8 mouse cellular contexts compared by ENCODE assay signal in genomic region chr11:100524987-100525630, GRCm38 (mm10). TPM values are rescaled to one million over a fixed set of nuclear protein-coding genes. Genes with fewer than 3 reads are reported as not detected.
DNase-seq lines count a peak whose midpoint lies in the region; ATAC-seq lines count a peak whose summit lies in the region.

No protein-coding gene starts in this region.

- no peak overlapping the region; the same call in 1 of the 2 replicates for H3K4me3 ChIP-seq in kidney, embryonic 14.5 days (ENCODE audit: low read length)
- no peak overlapping the region for H3K4me3 ChIP-seq in heart, embryonic 15.5 days
- peak overlapping the region; percentile 88 for H3K4me3 ChIP-seq in liver, embryonic 16.5 days (ENCODE audit: low read depth, low read length)
- H3K4me3 ChIP-seq in neural tube, embryonic 13.5 days, result peak overlapping the region; percentile 71

- H3K4me1 ChIP-seq in kidney, embryonic 14.5 days (ENCODE audit: control insufficient read depth, insufficient read depth, low read length), result peaks cover 33% of the 10 kb centered on the region
- H3K4me1 ChIP-seq in heart, embryonic 15.5 days (replicated peaks), result peaks cover 38% of the 10 kb centered on the region
- H3K4me1 ChIP-seq in liver, embryonic 16.5 days (ENCODE audit: control insufficient read depth, low read depth, low read length), result peaks cover 39% of the 10 kb centered on the region
- peaks cover 49% of the 10 kb centered on the region for H3K4me1 ChIP-seq in neural tube, embryonic 13.5 days (replicated peaks)

- no peaks in the 10 kb centered on the region for H3K27me3 ChIP-seq in kidney, embryonic 14.5 days (ENCODE audit: control insufficient read depth, insufficient read depth, low read length)
- H3K27me3 ChIP-seq in heart, embryonic 15.5 days, result no peaks in the 10 kb centered on the region
- no peaks in the 10 kb centered on the region for H3K27me3 ChIP-seq in liver, embryonic 16.5 days (ENCODE audit: control insufficient read depth, insufficient read depth, low read depth, low read length)
- H3K27me3 ChIP-seq in neural tube, embryonic 13.5 days, result no peaks in the 10 kb centered on the region

- no peak overlapping the region for H3K27ac ChIP-seq in kidney, embryonic 14.5 days (ENCODE audit: low read depth, low read length)
- 0 out of 2 replicates have a peak overlapping the region, but pooled peaks have one; percentile 29 for H3K27ac ChIP-seq in heart, embryonic 15.5 days
- H3K27ac ChIP-seq in liver, embryonic 16.5 days (ENCODE audit: low read length), result no peak overlapping the region
- H3K27ac ChIP-seq in neural tube, embryonic 13.5 days (replicated peaks), result no peak overlapping the region

- peaks cover 35% of the 10 kb centered on the region for H3K36me3 ChIP-seq in kidney, embryonic 14.5 days (ENCODE audit: control insufficient read depth, insufficient read depth, low read length)
- peaks cover 29% of the 10 kb centered on the region for H3K36me3 ChIP-seq in heart, embryonic 15.5 days
- peaks cover 14% of the 10 kb centered on the region for H3K36me3 ChIP-seq in liver, embryonic 16.5 days (ENCODE audit: control insufficient read depth, insufficient read depth)
- peaks cover 39% of the 10 kb centered on the region for H3K36me3 ChIP-seq in neural tube, embryonic 13.5 days

- DNase-seq in kidney, adult 9 months, result no peak
- no peak for DNase-seq in cerebellum, adult 18-20 months
- no peak for DNase-seq in left cerebral cortex, postnatal 14 days (ENCODE audit: low spot score in 2 of 2)
- no peak for DNase-seq in spleen, postnatal 10 days (ENCODE audit: low spot score in 2 of 2)

- intact Hi-C loops in left cerebral cortex, postnatal 14 days (cut with DNase I), result no loop called here

- WGBS in kidney, embryonic 14.5 days, result 46% methylated on average over 11 of the region's 11 CpGs
- WGBS in heart, embryonic 15.5 days, result 57% methylated on average over 11 of the region's 11 CpGs
- WGBS in liver, embryonic 16.5 days (ENCODE audit: insufficient replicate concordance), result 42% methylated on average over 11 of the region's 11 CpGs
- 45% methylated on average over 11 of the region's 11 CpGs for WGBS in neural tube, embryonic 13.5 days

- H3K9ac ChIP-seq in kidney, embryonic 14.5 days (ENCODE audit: low read depth, low read length), result peak overlapping the region; percentile 1; the same call in 1 of the 2 replicates
- no peak overlapping the region for H3K9ac ChIP-seq in heart, embryonic 15.5 days
- H3K9ac ChIP-seq in liver, embryonic 16.5 days (ENCODE audit: low read depth, low read length), result no peak overlapping the region
- H3K9ac ChIP-seq in neural tube, embryonic 13.5 days, result peak overlapping the region; percentile 84

- no peaks in the 10 kb centered on the region for H3K9me3 ChIP-seq in kidney, embryonic 14.5 days (ENCODE audit: control insufficient read depth, low read length)
- no peaks in the 10 kb centered on the region for H3K9me3 ChIP-seq in heart, embryonic 15.5 days (replicated peaks)
- H3K9me3 ChIP-seq in liver, embryonic 16.5 days (replicated peaks; ENCODE audit: control insufficient read depth, low read length), result no peaks in the 10 kb centered on the region
- H3K9me3 ChIP-seq in neural tube, embryonic 13.5 days, result no peaks in the 10 kb centered on the region

- no peak for ATAC-seq in kidney, embryonic 14.5 days (ENCODE audit: low FRiP score, low TSS enrichment)
- ATAC-seq in heart, embryonic 15.5 days (replicated peaks; ENCODE audit: insufficient number of reproducible peaks, insufficient read depth, low FRiP score, low read depth), result no peak
- ATAC-seq in liver, embryonic 16.5 days (ENCODE audit: low read depth), result no peak
- ATAC-seq in neural tube, embryonic 13.5 days (ENCODE audit: low read depth), result no peak

- H3K4me2 ChIP-seq in kidney, embryonic 14.5 days (replicated peaks; ENCODE audit: low read depth, low read length), result peak overlapping the region; percentile 73; the same call in 1 of the 2 replicates
- H3K4me2 ChIP-seq in heart, embryonic 15.5 days, result peak overlapping the region; percentile 2; the same call in 1 of the 2 replicates
- H3K4me2 ChIP-seq in liver, embryonic 16.5 days (ENCODE audit: low read depth, low read length), result peak overlapping the region; percentile 90
- peak overlapping the region; percentile 95 for H3K4me2 ChIP-seq in neural tube, embryonic 13.5 days

RNA-seq across cellular contexts. Expression of gene Acly, which starts 2.7 kb away (rescaled TPM):
- polyA plus RNA-seq in kidney, embryonic 14.5 days (2014; fragmentation: Nextera tagmentation; extraction: Ambion mirVana), result 70.1 and 158 TPM in 2 replicates
- polyA plus RNA-seq in heart, embryonic 15.5 days (2015; fragmentation: Nextera tagmentation; extraction: Ambion mirVana), result 49.5 and 76.6 TPM in 2 replicates
- 114 and 120 TPM in 2 replicates for polyA plus RNA-seq in liver, embryonic 16.5 days (2015; fragmentation: Nextera tagmentation; extraction: Ambion mirVana)
- 267 and 279 TPM in 2 replicates for polyA plus RNA-seq in neural tube, embryonic 13.5 days (2015; fragmentation: Nextera tagmentation; extraction: Ambion mirVana)
- total RNA-seq in left cerebral cortex, postnatal 14 days (2021), result 100 to 1,000 TPM; 116 to 121 TPM

RNA-seq across cellular contexts. Expression of gene Ttc25, which starts 20.3 kb away (rescaled TPM):
- polyA plus RNA-seq in kidney, embryonic 14.5 days (2014; fragmentation: Nextera tagmentation; extraction: Ambion mirVana), result 0.58 and 0.77 TPM in 2 replicates
- 0.66 TPM in 2 replicates for polyA plus RNA-seq in heart, embryonic 15.5 days (2015; fragmentation: Nextera tagmentation; extraction: Ambion mirVana)
- 0.06 and 0.11 TPM in 2 replicates for polyA plus RNA-seq in liver, embryonic 16.5 days (2015; fragmentation: Nextera tagmentation; extraction: Ambion mirVana)
- 2.4 and 2.7 TPM in 2 replicates for polyA plus RNA-seq in neural tube, embryonic 13.5 days (2015; fragmentation: Nextera tagmentation; extraction: Ambion mirVana)
- total RNA-seq in left cerebral cortex, postnatal 14 days (2021), result under 1 TPM; 0.40 to 0.51 TPM

RNA-seq across cellular contexts. Expression of gene Cnp, which starts 49.6 kb away (rescaled TPM):
- 17.0 and 25.0 TPM in 2 replicates for polyA plus RNA-seq in kidney, embryonic 14.5 days (2014; fragmentation: Nextera tagmentation; extraction: Ambion mirVana)
- 17.4 and 27.6 TPM in 2 replicates for polyA plus RNA-seq in heart, embryonic 15.5 days (2015; fragmentation: Nextera tagmentation; extraction: Ambion mirVana)
- 13.8 TPM in 2 replicates for polyA plus RNA-seq in liver, embryonic 16.5 days (2015; fragmentation: Nextera tagmentation; extraction: Ambion mirVana)
- polyA plus RNA-seq in neural tube, embryonic 13.5 days (2015; fragmentation: Nextera tagmentation; extraction: Ambion mirVana), result 46.0 and 53.2 TPM in 2 replicates
- 100 to 1,000 TPM; 158 to 245 TPM for total RNA-seq in left cerebral cortex, postnatal 14 days (2021)

RNA-seq across cellular contexts. Expression of gene Klhl11, which starts 52.6 kb away (rescaled TPM):
- 8.5 and 12.3 TPM in 2 replicates for polyA plus RNA-seq in kidney, embryonic 14.5 days (2014; fragmentation: Nextera tagmentation; extraction: Ambion mirVana)
- 6.9 and 8.7 TPM in 2 replicates for polyA plus RNA-seq in heart, embryonic 15.5 days (2015; fragmentation: Nextera tagmentation; extraction: Ambion mirVana)
- polyA plus RNA-seq in liver, embryonic 16.5 days (2015; fragmentation: Nextera tagmentation; extraction: Ambion mirVana), result 1.7 and 1.9 TPM in 2 replicates
- 10.2 and 12.1 TPM in 2 replicates for polyA plus RNA-seq in neural tube, embryonic 13.5 days (2015; fragmentation: Nextera tagmentation; extraction: Ambion mirVana)
- 10 to 100 TPM; 81.8 to 82.1 TPM for total RNA-seq in left cerebral cortex, postnatal 14 days (2021)

Comparison
In these comparisons a context has a peak if more than half of its experiments do, and no peak if none do; other contexts are left out.
1. H3K4me2 ChIP-seq: peak in every context shown above with its lines; median percentile 95 in neural tube, embryonic 13.5 days; 90 in liver, embryonic 16.5 days; 73 in kidney, embryonic 14.5 days; 2 in heart, embryonic 15.5 days.
2. H3K4me3 ChIP-seq: peak in liver, embryonic 16.5 days (single experiment) and neural tube, embryonic 13.5 days (single experiment); none in kidney, embryonic 14.5 days (single experiment) and heart, embryonic 15.5 days (single experiment).
3. H3K9ac ChIP-seq: peak in kidney, embryonic 14.5 days (single experiment) and neural tube, embryonic 13.5 days (single experiment); none in heart, embryonic 15.5 days (single experiment) and liver, embryonic 16.5 days (single experiment).